Mouse (Mus musculus) hindbrain, embryonic 11.5 days (tissue): Measurements from ENCODE around the gene Gm10719. TPM values are rescaled to one million over a fixed set of nuclear protein-coding genes. Genes with fewer than 3 reads are reported as not detected.
"Not testable (repeated sequence)": the region's sequence is repeated elsewhere in the genome, so short reads cannot be mapped to it uniquely, and the experiment has no call there.

ENCODE experiments used
- ATAC-seq: fragments of 200-750 bp; cut with Nextera tagmentation; 2 replicates; pipeline ENCODE4 v1.8.0; 2017; ENCODE audit warnings: mild to moderate bottlenecking, moderate TSS enrichment, moderate library complexity; ENCODE audit not compliant: low FRiP score
- DNase-seq: peaks from one replicate; pipeline ENCODE4 v3.0.0-alpha.2; 2015; ENCODE audit warnings: low spot score
- H3K27ac ChIP-seq: fragments of 300-500 bp; sonication (generic); 2 replicates; pipeline ENCODE4 v1.5.1; 2014; ENCODE audit warnings: mild to moderate bottlenecking, low read depth, low read length
- H3K27me3 ChIP-seq: fragments of 300-500 bp; sonication (generic); 2 replicates; pipeline ENCODE4 v1.6.1; 2014; ENCODE audit warnings: mild to moderate bottlenecking, low read length, moderate library complexity, mixed read lengths; ENCODE audit not compliant: control insufficient read depth, insufficient read depth
- H3K36me3 ChIP-seq: fragments of 300-500 bp; sonication (generic); 2 replicates; pipeline ENCODE4 v1.6.1; 2014; ENCODE audit warnings: mild to moderate bottlenecking, low read length, moderate library complexity, mixed read lengths; ENCODE audit not compliant: control insufficient read depth, insufficient read depth
- H3K4me1 ChIP-seq: fragments of 300-500 bp; sonication (generic); replicated peaks from 2 replicates; pipeline ENCODE4 v1.6.1; 2014; ENCODE audit warnings: low read length, mixed read lengths; ENCODE audit not compliant: control insufficient read depth, insufficient read depth
- H3K4me2 ChIP-seq: fragments of 300-500 bp; sonication (generic); replicated peaks from 2 replicates; pipeline ENCODE4 v1.6.1; 2014; ENCODE audit warnings: mild to moderate bottlenecking, low read depth, low read length
- H3K4me3 ChIP-seq: fragments of 300-500 bp; sonication (generic); 2 replicates; pipeline ENCODE4 v1.5.1; 2014; ENCODE audit warnings: low read depth, low read length
- H3K9ac ChIP-seq: fragments of 300-500 bp; sonication (generic); 2 replicates; pipeline ENCODE4 v1.6.1; 2014; ENCODE audit warnings: low read depth, low read length
- H3K9me3 ChIP-seq: fragments of 300-500 bp; sonication (generic); 2 replicates; pipeline ENCODE4 v1.6.1; 2016; ENCODE audit warnings: low read length; ENCODE audit not compliant: control insufficient read depth
- WGBS: fragments of 180-500 bp; shearing (Covaris S2); extraction: QIAGEN DNeasy Blood & Tissue Kit; methylation state at CpG from one replicate; pipeline ENCODE4 v1.1.7; 2014; 5-methylcytosine and 5-hydroxymethylcytosine counted together
- polyA plus RNA-seq: library from polyadenylated mRNA; unstranded; fragments of >200 nt; fragmentation: Nextera tagmentation; extraction: Ambion mirVana; gene quantifications from 2 replicates; pipeline ENCODE4 v1.2.1, GENCODE M21; 2014

Gm10719 gene
- not detected in 2 replicates for polyA plus RNA-seq

DNA sequence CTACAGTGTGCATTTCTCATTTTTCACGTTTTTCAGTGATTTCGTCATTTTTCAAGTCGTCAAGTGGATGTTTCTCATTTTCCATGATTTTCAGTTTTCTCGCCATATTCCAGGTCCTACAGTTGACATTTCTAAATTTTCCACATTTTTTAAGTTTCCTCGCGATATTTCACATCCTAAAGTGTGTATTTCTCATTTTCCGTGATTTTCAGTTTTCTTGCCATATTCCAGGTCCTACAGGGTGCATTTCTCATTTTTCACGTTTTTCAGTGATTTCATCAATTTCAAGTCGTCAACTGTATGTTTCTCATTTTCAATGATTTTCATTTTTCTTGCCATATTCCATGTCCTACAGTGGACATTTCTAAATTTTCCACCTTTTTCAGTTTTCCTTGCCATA, at the start of gene Gm10719:
Gene Gm10719 (plus strand): TSS at position 301 of the 400 bp plus-strand sequence.
- H3K9ac ChIP-seq, H3K27me3 ChIP-seq, H3K36me3 ChIP-seq, DNase-seq, H3K4me2 ChIP-seq, H3K4me1 ChIP-seq, H3K27ac ChIP-seq, H3K9me3 ChIP-seq, ATAC-seq, H3K4me3 ChIP-seq: not testable (repeated sequence)
- WGBS: no CpG with 5 or more reads among the region's 9 CpGs

DNA sequence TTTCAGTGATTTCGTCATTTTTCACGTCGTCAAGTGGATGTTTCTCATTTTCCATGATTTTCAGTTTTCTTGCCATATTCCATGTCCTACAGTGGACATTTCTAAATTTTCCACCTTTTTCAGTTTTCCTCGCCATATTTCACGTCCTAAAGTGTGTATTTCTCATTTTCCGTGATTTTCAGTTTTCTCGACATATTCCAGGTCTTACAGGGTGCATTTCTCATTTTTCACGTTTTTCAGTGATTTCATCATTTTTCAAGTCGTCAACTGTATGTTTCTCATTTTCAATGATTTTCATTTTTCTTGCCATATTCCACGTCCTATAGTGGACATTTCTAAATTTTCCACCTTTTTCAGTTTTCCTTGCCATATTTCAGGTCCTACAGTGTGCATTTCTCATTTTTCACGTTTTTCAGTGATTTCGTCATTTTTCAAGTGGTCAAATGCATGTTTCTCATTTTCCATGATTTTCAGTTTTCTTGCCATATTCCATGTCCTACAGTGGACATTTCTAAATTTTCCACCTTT, 16.7 kb upstream of the Gm10719 start, which contains the start of gene Gm10722:
Gene Gm10722 (plus strand): TSS at position 478 of the 528 bp plus-strand sequence.
- H3K36me3 ChIP-seq, H3K27ac ChIP-seq, ATAC-seq, H3K9me3 ChIP-seq, H3K4me1 ChIP-seq, H3K4me3 ChIP-seq, H3K27me3 ChIP-seq, H3K9ac ChIP-seq, H3K4me2 ChIP-seq: not testable (repeated sequence)
- 66% methylated on average over 12 of the region's 12 CpGs for WGBS
- DNase-seq: peak; percentile 58

DNA sequence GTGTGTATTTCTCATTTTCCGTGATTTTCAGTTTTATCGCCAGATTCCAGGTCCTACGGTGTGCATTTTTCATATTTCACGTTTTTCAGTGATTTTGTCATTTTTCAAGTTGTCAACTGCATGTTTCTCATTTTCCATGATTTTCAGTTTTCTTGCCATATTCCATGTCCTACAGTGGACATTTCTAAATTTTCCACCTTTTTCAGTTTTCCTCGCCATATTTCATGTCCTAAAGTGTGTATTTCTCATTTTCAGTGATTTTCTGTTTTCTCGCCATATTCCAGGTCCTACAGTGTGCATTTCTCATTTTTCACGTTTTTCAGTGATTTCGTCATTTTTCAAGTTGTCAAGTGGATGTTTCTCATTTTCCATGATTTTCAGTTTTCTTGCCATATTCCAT, 16.2 kb upstream of the Gm10719 start:
- H3K9ac ChIP-seq, H3K4me3 ChIP-seq, ATAC-seq, H3K36me3 ChIP-seq, H3K4me1 ChIP-seq, DNase-seq, H3K9me3 ChIP-seq, H3K4me2 ChIP-seq, H3K27ac ChIP-seq, H3K27me3 ChIP-seq: not testable (repeated sequence)
- WGBS: 67% methylated on average over 8 of the region's 8 CpGs

DNA sequence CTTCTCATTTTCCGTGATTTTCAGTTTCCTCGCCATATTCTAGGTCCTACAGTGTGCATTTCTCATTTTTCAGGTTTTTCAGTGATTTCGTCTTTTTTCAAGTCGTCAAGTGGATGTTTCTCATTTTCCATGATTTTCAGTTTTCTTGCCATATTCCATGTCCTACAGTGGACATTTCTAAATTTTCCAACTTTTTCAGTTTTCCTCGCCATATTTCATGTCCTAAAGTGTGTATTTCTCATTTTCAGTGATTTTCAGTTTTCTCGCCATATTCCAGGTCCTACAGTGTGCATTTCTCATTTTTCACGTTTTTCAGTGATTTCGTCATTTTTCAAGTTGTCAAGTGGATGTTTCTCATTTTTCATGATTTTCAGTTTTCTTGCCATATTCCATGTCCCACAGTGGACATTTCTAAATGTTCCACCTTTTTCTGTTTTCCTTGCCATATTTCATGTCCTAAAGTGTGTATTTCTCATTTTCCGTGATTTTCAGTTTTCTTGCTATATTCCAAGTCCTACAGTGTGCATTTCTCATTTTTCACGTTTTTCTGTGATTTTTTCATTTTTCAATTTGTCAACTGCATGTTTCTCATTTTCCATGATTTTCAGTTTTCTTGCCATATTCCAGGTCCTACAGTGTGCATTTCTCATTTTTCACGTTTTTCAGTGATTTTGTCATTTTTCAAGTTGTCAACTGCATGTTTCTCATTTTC, 15.1 kb upstream of the Gm10719 start:
- not testable (repeated sequence) for H3K9me3 ChIP-seq, H3K36me3 ChIP-seq, H3K4me2 ChIP-seq, H3K27me3 ChIP-seq, H3K4me1 ChIP-seq, H3K9ac ChIP-seq, H3K4me3 ChIP-seq, H3K27ac ChIP-seq
- DNase-seq: peak; percentile 82
- ATAC-seq: peak; percentile 90
- 56% methylated on average over 8 of the region's 11 CpGs for WGBS

DNA sequence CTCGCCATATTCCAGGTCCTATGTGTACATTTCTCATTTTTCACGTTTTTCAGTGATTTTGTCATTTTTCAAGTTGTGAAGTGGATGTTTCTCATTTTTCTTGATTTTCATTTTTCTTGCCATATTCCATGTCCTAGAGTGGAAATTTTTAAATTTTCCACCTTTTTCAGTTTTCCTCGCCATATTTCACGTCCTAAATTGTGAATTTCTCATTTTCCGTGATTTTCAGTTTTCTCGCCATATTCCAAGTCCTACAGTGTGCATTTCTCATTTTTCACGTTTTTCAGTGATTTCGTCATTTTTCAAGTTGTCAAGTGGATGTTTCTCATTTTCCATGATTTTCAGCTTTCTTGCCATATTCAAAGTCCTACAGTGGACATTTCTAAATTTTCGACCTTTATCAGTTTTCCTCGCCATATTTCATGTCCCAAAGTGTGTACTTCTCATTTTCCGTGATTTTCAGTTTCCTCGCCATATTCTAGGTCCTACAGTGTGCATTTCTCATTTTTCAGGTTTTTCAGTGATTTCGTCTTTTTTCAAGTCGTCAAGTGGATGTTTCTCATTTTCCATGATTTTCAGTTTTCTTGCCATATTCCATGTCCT, 14.3 kb upstream of the Gm10719 start, which contains the start of gene Gm11168:
Gene Gm11168 (plus strand): TSS at position 553 of the 603 bp plus-strand sequence.
- not testable (repeated sequence) for ATAC-seq, H3K36me3 ChIP-seq, H3K4me2 ChIP-seq, H3K4me1 ChIP-seq, H3K27ac ChIP-seq, H3K4me3 ChIP-seq, DNase-seq, H3K9ac ChIP-seq, H3K9me3 ChIP-seq, H3K27me3 ChIP-seq
- WGBS: 70% methylated on average over 6 of the region's 14 CpGs

DNA sequence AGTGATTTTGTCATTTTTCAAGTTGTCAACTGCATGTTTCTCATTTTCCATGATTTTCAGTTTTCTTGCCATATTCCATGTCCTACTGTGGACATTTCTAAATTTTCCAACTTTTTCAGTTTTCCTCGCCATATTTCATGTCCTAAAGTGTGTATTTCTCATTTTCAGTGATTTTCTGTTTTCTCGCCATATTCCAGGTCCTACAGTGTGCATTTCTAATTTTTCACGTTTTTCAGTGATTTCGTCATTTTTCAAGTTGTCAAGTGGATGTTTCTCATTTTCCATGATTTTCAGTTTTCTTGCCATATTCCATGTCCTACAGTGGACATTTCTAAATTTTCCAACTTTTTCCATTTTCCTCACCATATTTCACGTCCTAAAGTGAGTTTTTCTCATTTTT, 11.0 kb upstream of the Gm10719 start:
- 0 out of 2 replicates have a peak, but pooled peaks have one; percentile 1 for ATAC-seq
- not testable (repeated sequence) for H3K27me3 ChIP-seq, DNase-seq, H3K9me3 ChIP-seq, H3K36me3 ChIP-seq, H3K4me1 ChIP-seq, H3K9ac ChIP-seq, H3K4me3 ChIP-seq, H3K27ac ChIP-seq, H3K4me2 ChIP-seq
- WGBS: 84% methylated on average over 1 of the region's 5 CpGs

DNA sequence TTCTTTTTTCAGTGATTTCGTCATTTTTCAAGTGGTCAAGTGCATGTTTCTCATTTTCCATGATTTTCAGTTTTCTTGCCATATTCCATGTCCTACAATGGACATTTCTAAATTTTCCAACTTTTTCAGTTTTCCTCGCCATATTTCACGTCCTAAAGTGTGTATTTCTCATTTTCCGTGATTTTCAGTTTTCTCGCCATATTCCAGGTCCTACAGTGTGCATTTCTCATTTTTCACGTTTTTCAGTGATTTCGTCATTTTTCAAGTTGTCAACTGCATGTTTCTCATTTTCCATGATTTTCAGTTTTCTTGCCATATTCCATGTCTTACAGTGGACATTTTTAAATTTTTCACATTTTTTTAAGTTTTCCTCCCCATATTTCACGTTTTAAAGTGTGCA, 10.6 kb upstream of the Gm10719 start:
- H3K4me3 ChIP-seq, H3K36me3 ChIP-seq, H3K9me3 ChIP-seq, DNase-seq, H3K9ac ChIP-seq, H3K27me3 ChIP-seq, H3K27ac ChIP-seq, H3K4me1 ChIP-seq, H3K4me2 ChIP-seq: not testable (repeated sequence)
- WGBS: 60% methylated on average over 7 of the region's 8 CpGs
- peak; percentile 79 for ATAC-seq

DNA sequence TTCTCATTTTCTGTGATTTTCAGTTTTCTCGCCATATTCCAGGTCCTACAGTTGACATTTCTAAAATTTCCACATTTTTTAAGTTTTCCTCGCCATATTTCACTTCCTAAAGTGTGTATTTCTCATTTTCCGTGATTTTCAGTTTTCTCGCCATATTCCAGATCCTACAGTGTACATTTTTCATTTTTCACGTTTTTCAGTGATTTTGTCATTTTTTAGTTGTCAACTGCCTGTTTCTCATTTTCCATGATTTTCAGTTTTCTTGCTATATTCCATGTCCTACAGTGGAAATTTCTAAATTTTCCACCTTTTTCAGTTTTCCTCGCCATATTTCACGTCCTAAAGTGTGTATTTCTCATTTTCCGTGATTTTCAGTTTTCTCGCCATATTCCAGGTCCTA, 9.9 kb upstream of the Gm10719 start:
- H3K9ac ChIP-seq, H3K9me3 ChIP-seq, ATAC-seq, H3K4me1 ChIP-seq, H3K27ac ChIP-seq, H3K27me3 ChIP-seq, H3K4me3 ChIP-seq, H3K36me3 ChIP-seq, H3K4me2 ChIP-seq: not testable (repeated sequence)
- peak; percentile 42 for DNase-seq
- WGBS: 76% methylated on average over 7 of the region's 9 CpGs

DNA sequence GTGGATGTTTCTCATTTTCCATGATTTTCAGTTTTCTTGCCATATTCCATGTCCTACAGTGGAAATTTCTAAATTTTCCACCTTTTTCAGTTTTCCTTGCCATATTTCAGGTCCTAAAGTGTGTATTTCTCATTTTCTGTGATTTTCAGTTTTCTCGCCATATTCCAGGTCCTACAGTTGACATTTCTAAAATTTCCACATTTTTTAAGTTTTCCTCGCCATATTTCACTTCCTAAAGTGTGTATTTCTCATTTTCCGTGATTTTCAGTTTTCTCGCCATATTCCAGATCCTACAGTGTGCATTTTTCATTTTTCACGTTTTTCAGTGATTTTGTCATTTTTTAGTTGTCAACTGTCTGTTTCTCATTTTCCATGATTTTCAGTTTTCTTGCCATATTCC, 7.9 kb upstream of the Gm10719 start:
- WGBS: no CpG with 5 or more reads among the region's 5 CpGs
- H3K4me2 ChIP-seq, H3K9ac ChIP-seq, H3K36me3 ChIP-seq, H3K4me3 ChIP-seq, H3K4me1 ChIP-seq, DNase-seq, H3K27me3 ChIP-seq, H3K9me3 ChIP-seq, H3K27ac ChIP-seq: not testable (repeated sequence)
- peak; percentile 62 for ATAC-seq
